Mouse (Mus musculus) forebrain, postnatal 0 days (tissue): ENCODE measurements around the gene Cmip. TPM values are rescaled to one million over a fixed set of nuclear protein-coding genes. Genes with fewer than 3 reads are reported as not detected.
A peak's percentile ranks its signal among the peaks of the same experiment; 100 is the strongest.

ENCODE experiments used
- ATAC-seq: fragments of 200-750 bp; cut with Nextera tagmentation; 2 replicates; pipeline ENCODE4 v1.8.0; 2017; ENCODE audit warnings: mild to moderate bottlenecking, moderate library complexity
- DNase-seq: peaks from one replicate; pipeline ENCODE4 v3.0.0-alpha.2; 2015
- H3K27ac ChIP-seq: fragments of 300-500 bp; sonication (generic); 2 replicates; pipeline ENCODE4 v1.5.1; 2014; ENCODE audit warnings: low read depth, mild to moderate bottlenecking, antibody characterized with exemption, low read length, moderate library complexity, mixed read lengths
- H3K27me3 ChIP-seq: fragments of 300-500 bp; sonication (generic); 2 replicates; pipeline ENCODE4 v1.6.1; 2014; ENCODE audit warnings: mild to moderate bottlenecking, low read length, mixed read lengths; ENCODE audit not compliant: insufficient read depth
- H3K36me3 ChIP-seq: fragments of 300-500 bp; sonication (generic); 2 replicates; pipeline ENCODE4 v1.6.1; 2014; ENCODE audit warnings: mild to moderate bottlenecking, moderate library complexity; ENCODE audit not compliant: insufficient read depth
- H3K4me1 ChIP-seq: fragments of 300-500 bp; sonication (generic); 2 replicates; pipeline ENCODE4 v1.6.1; 2014; ENCODE audit warnings: antibody characterized with exemption; ENCODE audit not compliant: insufficient read depth
- H3K4me2 ChIP-seq: fragments of 300-500 bp; sonication (generic); 2 replicates; pipeline ENCODE4 v1.6.1; 2014; ENCODE audit warnings: low read depth, mild to moderate bottlenecking, moderate library complexity
- H3K4me3 ChIP-seq: fragments of 300-500 bp; sonication (generic); 2 replicates; pipeline ENCODE4 v1.5.1; 2014; ENCODE audit warnings: low read depth, low read length, mixed read lengths
- H3K9ac ChIP-seq: fragments of 300-500 bp; sonication (generic); 2 replicates; pipeline ENCODE4 v1.6.1; 2014; ENCODE audit warnings: mild to moderate bottlenecking
- H3K9me3 ChIP-seq: fragments of 300-500 bp; sonication (generic); 2 replicates; pipeline ENCODE4 v1.6.1; 2016; ENCODE audit warnings: low read length
- CTCF ChIP-seq: sonication (generic); IDR thresholded peaks from 2 replicates; pipeline ENCODE4 v1.5.1; 2016; ENCODE audit warnings: antibody characterized with exemption, control low read depth, low read depth
- WGBS: fragments of 180-500 bp; shearing (Covaris S2); extraction: QIAGEN DNeasy Blood & Tissue Kit; methylation state at CpG from one replicate; pipeline ENCODE4 v1.1.7; 2014; 5-methylcytosine and 5-hydroxymethylcytosine counted together
- polyA plus RNA-seq: library from polyadenylated mRNA; unstranded; fragments of >200 nt; fragmentation: Nextera tagmentation; extraction: Ambion mirVana; gene quantifications from 2 replicates; pipeline ENCODE4 v1.2.1, GENCODE M21; 2015
- total RNA-seq: library from RNA; depleted of rRNA; stranded (reverse); fragments of >200 nt; gene quantifications from 2 replicates; pipeline ENCODE4 v1.2.3, GENCODE M21; 2014

The Cmip gene
- total and polyA plus RNA-seq, 2 experiments from 2014 or later = 192 to 204 TPM

DNA sequence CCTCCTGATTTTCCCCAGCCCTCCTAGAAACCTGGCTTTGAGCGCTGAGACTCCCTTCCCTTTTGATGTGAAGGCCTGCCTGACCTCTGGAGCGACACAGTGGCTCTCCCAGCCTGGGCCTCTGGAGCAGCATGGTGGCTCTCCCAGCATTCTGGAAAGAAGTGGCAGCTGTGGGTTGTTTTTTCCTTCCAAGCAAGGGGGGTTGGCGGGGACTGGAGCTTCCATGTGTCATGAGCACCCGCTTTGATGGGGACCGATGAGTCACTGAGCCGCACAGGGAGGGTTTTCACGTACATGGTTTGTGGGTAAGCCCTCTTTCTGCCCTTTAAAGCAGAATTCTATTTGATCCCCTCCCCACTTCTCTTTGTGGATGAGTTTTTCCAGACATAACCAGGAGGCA is 138.2 kb downstream of the Cmip start:
- peak; percentile 42; the same call in 1 of the 2 replicates for ATAC-seq
- Histone ChIP-seq H3K9ac (no peak overlapping the region), H3K27me3 (no peaks in the 10 kb centered on the region), H3K9me3 (no peaks in the 10 kb centered on the region), H3K4me3 (no peak overlapping the region), H3K4me2 (no peak overlapping the region), H3K27ac (no peak overlapping the region), H3K4me1 (no peaks in the 10 kb centered on the region), H3K36me3 (no peaks in the 10 kb centered on the region)
- 71% methylated on average over 7 of the region's 7 CpGs for WGBS
- no peak for DNase-seq
- no peak for TF ChIP-seq CTCF

GRCm38 (mm10) chr8:117396884-117397283 is 140.0 kb downstream of the Cmip start:
- H3K36me3 ChIP-seq = no peaks in the 10 kb centered on the region
- H3K4me3 ChIP-seq = no peak overlapping the region
- no peaks in the 10 kb centered on the region for H3K4me1 ChIP-seq
- no peak overlapping the region for H3K27ac ChIP-seq
- ATAC-seq (no peak), DNase-seq (no peak)
- no peak overlapping the region for H3K4me2 ChIP-seq
- TF ChIP-seq CTCF = no peak
- no peaks in the 10 kb centered on the region for H3K9me3 ChIP-seq
- WGBS = 94% methylated on average over 4 of the region's 4 CpGs
- no peak overlapping the region for H3K9ac ChIP-seq
- no peaks in the 10 kb centered on the region for H3K27me3 ChIP-seq

DNA sequence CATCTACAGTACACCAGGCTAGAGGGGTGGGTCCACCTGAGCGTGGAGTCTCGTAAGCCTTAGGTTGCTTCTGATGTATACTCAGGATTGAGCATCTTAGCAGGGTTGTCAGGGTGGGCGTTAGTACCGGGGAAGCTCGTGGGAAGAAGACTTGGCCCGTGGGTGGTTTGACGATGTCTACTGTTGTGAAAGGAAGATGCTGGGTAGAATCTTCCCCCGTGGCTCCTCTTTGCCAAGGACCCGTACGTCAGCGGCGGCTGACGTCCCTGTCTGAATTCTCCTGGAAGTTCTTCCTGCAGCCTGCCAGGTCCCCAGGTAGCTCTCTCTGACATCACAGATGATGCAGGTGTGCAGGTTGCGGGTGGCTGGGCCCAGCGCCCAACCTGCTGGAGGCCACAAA is 140.9 kb downstream of the Cmip start:
- no peak for ATAC-seq
- 93% methylated on average over 15 of the region's 15 CpGs for WGBS

GRCm38 (mm10) chr8:117399229-117399628 is 142.4 kb downstream of the Cmip start:
- 71% methylated on average over 8 of the region's 8 CpGs for WGBS
- Histone ChIP-seq H3K4me1 (peaks cover 13% of the 10 kb centered on the region), H3K36me3 (no peaks in the 10 kb centered on the region), H3K4me3 (no peak overlapping the region), H3K27ac (no peak overlapping the region), H3K9ac (no peak overlapping the region), H3K27me3 (no peaks in the 10 kb centered on the region), H3K9me3 (no peaks in the 10 kb centered on the region), H3K4me2 (no peak overlapping the region)
- ATAC-seq = no peak
- TF ChIP-seq CTCF = no peak
- DNase-seq = no peak

More for the DNA sequence above, 140.9 kb downstream of the Cmip start:
- H3K4me2 ChIP-seq = no peak overlapping the region
- no peaks in the 10 kb centered on the region for H3K27me3 ChIP-seq
- no peaks in the 10 kb centered on the region for H3K36me3 ChIP-seq
- TF ChIP-seq CTCF = no peak
- H3K27ac ChIP-seq = no peak overlapping the region
- no peaks in the 10 kb centered on the region for H3K4me1 ChIP-seq
- no peaks in the 10 kb centered on the region for H3K9me3 ChIP-seq
- no peak for DNase-seq
- H3K9ac ChIP-seq = no peak overlapping the region
- H3K4me3 ChIP-seq = no peak overlapping the region

DNA sequence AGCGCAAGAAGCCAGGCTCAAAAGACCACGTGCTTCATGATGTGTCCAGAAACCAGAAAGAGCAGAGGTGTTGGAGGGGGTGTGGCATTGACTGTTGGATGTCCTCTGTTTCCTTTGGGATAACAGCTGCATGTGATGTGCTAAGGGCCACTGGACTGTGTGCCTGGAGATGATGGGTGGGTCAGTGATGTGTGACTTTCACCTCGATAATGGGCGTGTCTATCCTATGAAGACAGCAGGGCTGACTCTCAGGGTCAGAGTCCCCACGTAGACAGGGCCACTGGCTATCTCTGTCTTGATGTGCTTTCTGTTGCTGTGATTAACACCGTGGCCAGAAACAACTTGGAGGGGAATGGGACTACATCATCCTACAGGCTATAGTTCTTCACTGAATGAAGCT is 144.0 kb downstream of the Cmip start:
- no peak overlapping the region for H3K4me2 ChIP-seq
- H3K9ac ChIP-seq = no peak overlapping the region
- no peaks in the 10 kb centered on the region for H3K27me3 ChIP-seq
- no peaks in the 10 kb centered on the region for H3K36me3 ChIP-seq
- WGBS = 91% methylated on average over 6 of the region's 6 CpGs
- ATAC-seq = no peak
- no peak overlapping the region for H3K4me3 ChIP-seq
- no peaks in the 10 kb centered on the region for H3K9me3 ChIP-seq
- no peak for TF ChIP-seq CTCF
- H3K27ac ChIP-seq = peak overlapping the region; percentile 29; the same call in 1 of the 2 replicates
- DNase-seq = no peak
- peaks cover 13% of the 10 kb centered on the region for H3K4me1 ChIP-seq

GRCm38 (mm10) chr8:117401880-117402279 is 145.0 kb downstream of the Cmip start:
- H3K27me3 ChIP-seq = no peaks in the 10 kb centered on the region
- ATAC-seq = peak; percentile 85
- TF ChIP-seq CTCF = no peak
- peak; percentile 59 for DNase-seq
- H3K4me1 ChIP-seq = peaks cover 13% of the 10 kb centered on the region
- no peak overlapping the region for H3K4me2 ChIP-seq
- H3K4me3 ChIP-seq = no peak overlapping the region
- no peaks in the 10 kb centered on the region for H3K9me3 ChIP-seq
- whole genome bisulfite sequencing = 43% methylated on average over 14 of the region's 14 CpGs
- no peaks in the 10 kb centered on the region for H3K36me3 ChIP-seq
- no peak overlapping the region for H3K9ac ChIP-seq
- H3K27ac ChIP-seq = 0 out of 2 replicates have a peak overlapping the region, but pooled peaks have one; percentile 9

DNA sequence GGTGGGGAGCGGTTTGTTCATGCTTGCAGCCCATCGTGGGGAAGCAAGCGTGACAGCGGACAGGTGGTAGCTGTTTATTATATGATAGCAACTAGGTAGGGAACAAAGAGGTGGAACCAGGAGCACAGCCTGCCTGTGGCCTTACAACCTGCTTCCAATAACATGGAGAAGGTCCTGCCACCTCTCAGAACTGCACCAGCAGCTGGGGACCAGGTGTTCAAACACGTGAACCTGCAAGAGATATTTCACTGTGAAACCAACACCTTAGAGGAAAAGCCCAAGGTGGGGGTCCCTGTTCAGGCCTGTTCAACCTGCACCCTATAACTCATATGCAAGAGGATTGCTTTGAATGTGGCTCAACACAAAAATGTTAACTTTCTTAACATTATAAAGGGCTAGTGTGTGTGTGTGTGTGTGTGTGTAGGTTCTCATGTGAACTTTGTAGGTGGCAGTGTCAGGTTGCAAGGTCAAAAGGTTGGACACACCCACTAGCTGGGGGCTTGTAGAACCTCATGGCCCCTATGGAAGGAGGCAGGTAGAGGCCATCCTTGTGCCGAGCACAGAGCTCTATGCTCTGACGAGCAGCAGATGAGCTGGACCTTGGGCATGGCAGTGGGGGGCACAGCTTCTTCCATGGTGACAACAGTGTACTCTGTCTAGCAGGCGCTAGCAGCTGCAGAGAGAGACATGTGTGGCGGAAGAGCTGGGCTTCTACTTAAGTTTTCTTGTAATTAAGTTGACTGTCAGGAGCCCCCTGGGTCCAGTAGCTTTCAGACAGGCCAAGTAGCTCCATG is 146.2 kb downstream of the Cmip start:
- peaks cover 13% of the 10 kb centered on the region for H3K4me1 ChIP-seq
- peak; percentile 8 for ATAC-seq
- no peak overlapping the region for H3K9ac ChIP-seq
- H3K9me3 ChIP-seq = no peaks in the 10 kb centered on the region
- H3K36me3 ChIP-seq = no peaks in the 10 kb centered on the region
- no peaks in the 10 kb centered on the region for H3K27me3 ChIP-seq
- peak overlapping the region; percentile 26; the same call in 1 of the 2 replicates for H3K4me2 ChIP-seq
- no peak for TF ChIP-seq CTCF
- DNase-seq = no peak
- WGBS = 59% methylated on average over 9 of the region's 9 CpGs
- no peak overlapping the region for H3K4me3 ChIP-seq
- H3K27ac ChIP-seq = peak overlapping the region; percentile 64
